Mouse (Mus musculus): ENCODE measurements around the gene Asna1. TPM values are rescaled to one million over a fixed set of nuclear protein-coding genes. Genes with fewer than 3 reads are reported as not detected.

Asna1 gene
- total and polyA plus RNA-seq, 2 experiments, result 30.3 to 60.0 TPM

GRCm38 (mm10) chr8:84985049-84985683 is 39.9 kb downstream of the Asna1 start:
- Histone ChIP-seq H3K4me1 (ENCODE audit: control insufficient read depth, insufficient read depth, low read length) (peaks cover 22% of the 10 kb centered on the region), H3K27ac (replicated peaks; ENCODE audit: insufficient read depth, low read depth, low read length) (peak overlapping the region; percentile 50), H3K9ac (ENCODE audit: low read depth, low read length) (peak overlapping the region; percentile 62), H3K36me3 (ENCODE audit: control insufficient read depth, insufficient read depth, low read length) (no peaks in the 10 kb centered on the region), H3K79me2 (ENCODE audit: control insufficient read depth, insufficient read depth, low read length) (no peaks in the 10 kb centered on the region), H3K4me3 (ENCODE audit: insufficient read depth, low read depth, low read length) (peak overlapping the region; percentile 53), H3K27me3 (ENCODE audit: control insufficient read depth, insufficient read depth, low read length) (no peaks in the 10 kb centered on the region)
- 1% methylated on average over 23 of the region's 23 CpGs for WGBS
- DNase-seq (ENCODE audit: extremely low read depth, low read depth, low spot score), result no peak
- TF ChIP-seq POLR2A (IDR thresholded peaks at IDR 0.05; ENCODE audit: extremely low read depth, insufficient read depth, low read length), result no peak
- TF ChIP-seq CTCF (IDR thresholded peaks at IDR 0.05; ENCODE audit: low read depth, low read length), result no peak

GRCm38 (mm10) chr8:84984294-84985048 is 40.6 kb downstream of the Asna1 start:
- Histone ChIP-seq H3K27ac (replicated peaks; ENCODE audit: insufficient read depth, low read depth, low read length) (peak overlapping the region; percentile 69), H3K4me1 (ENCODE audit: control insufficient read depth, insufficient read depth, low read length) (peaks cover 22% of the 10 kb centered on the region), H3K36me3 (ENCODE audit: control insufficient read depth, insufficient read depth, low read length) (no peaks in the 10 kb centered on the region), H3K79me2 (ENCODE audit: control insufficient read depth, insufficient read depth, low read length) (no peaks in the 10 kb centered on the region), H3K9ac (ENCODE audit: low read depth, low read length) (no peak overlapping the region), H3K4me3 (ENCODE audit: insufficient read depth, low read depth, low read length) (no peak overlapping the region; the same call in 1 of the 2 replicates), H3K27me3 (ENCODE audit: control insufficient read depth, insufficient read depth, low read length) (no peaks in the 10 kb centered on the region)
- 1% methylated on average over 16 of the region's 16 CpGs for WGBS
- TF ChIP-seq POLR2A (IDR thresholded peaks at IDR 0.05; ENCODE audit: extremely low read depth, insufficient read depth, low read length) (no peak), CTCF (IDR thresholded peaks at IDR 0.05; ENCODE audit: low read depth, low read length) (no peak)
- peak; percentile 47 for DNase-seq (ENCODE audit: extremely low read depth, low read depth, low spot score)

- no peak overlapping the region for H3K4me3 ChIP-seq (ENCODE audit: insufficient read depth, low read depth, low read length)
- DNase-seq (ENCODE audit: extremely low read depth, low read depth, low spot score), result no peak
- H3K36me3 ChIP-seq (ENCODE audit: control insufficient read depth, insufficient read depth, low read length), result no peaks in the 10 kb centered on the region
- H3K27ac ChIP-seq (replicated peaks; ENCODE audit: insufficient read depth, low read depth, low read length), result no peak overlapping the region
- no peaks in the 10 kb centered on the region for H3K27me3 ChIP-seq (ENCODE audit: control insufficient read depth, insufficient read depth, low read length)
- WGBS, result 63% methylated on average over 3 of the region's 3 CpGs
- TF ChIP-seq CTCF (IDR thresholded peaks at IDR 0.05; ENCODE audit: low read depth, low read length), result no peak
- no peak for TF ChIP-seq POLR2A (IDR thresholded peaks at IDR 0.05; ENCODE audit: extremely low read depth, insufficient read depth, low read length)
- no peak overlapping the region for H3K9ac ChIP-seq (ENCODE audit: low read depth, low read length)
- peaks cover 18% of the 10 kb centered on the region for H3K4me1 ChIP-seq (ENCODE audit: control insufficient read depth, insufficient read depth, low read length)
- H3K79me2 ChIP-seq (ENCODE audit: control insufficient read depth, insufficient read depth, low read length), result peaks cover 8% of the 10 kb centered on the region; the same call in 1 of the 2 replicates
Observed at GRCm38 (mm10) chr8:84982499-84983011, 42.5 kb downstream of the Asna1 start.

GRCm38 (mm10) chr8:84981644-84982498 is 43.2 kb downstream of the Asna1 start:
- H3K36me3 ChIP-seq (ENCODE audit: control insufficient read depth, insufficient read depth, low read length), result no peaks in the 10 kb centered on the region
- TF ChIP-seq POLR2A (IDR thresholded peaks at IDR 0.05; ENCODE audit: extremely low read depth, insufficient read depth, low read length), result no peak
- no peak for TF ChIP-seq CTCF (IDR thresholded peaks at IDR 0.05; ENCODE audit: low read depth, low read length)
- no peaks in the 10 kb centered on the region for H3K27me3 ChIP-seq (ENCODE audit: control insufficient read depth, insufficient read depth, low read length)
- no peak overlapping the region for H3K9ac ChIP-seq (ENCODE audit: low read depth, low read length)
- DNase-seq (ENCODE audit: extremely low read depth, low read depth, low spot score), result no peak
- no peak overlapping the region for H3K4me3 ChIP-seq (ENCODE audit: insufficient read depth, low read depth, low read length)
- H3K4me1 ChIP-seq (ENCODE audit: control insufficient read depth, insufficient read depth, low read length), result peaks cover 18% of the 10 kb centered on the region
- peaks cover 10% of the 10 kb centered on the region; the same call in 1 of the 2 replicates for H3K79me2 ChIP-seq (ENCODE audit: control insufficient read depth, insufficient read depth, low read length)
- WGBS, result 84% methylated on average over 15 of the region's 15 CpGs
- no peak overlapping the region for H3K27ac ChIP-seq (replicated peaks; ENCODE audit: insufficient read depth, low read depth, low read length)

- Histone ChIP-seq H3K36me3 (ENCODE audit: control insufficient read depth, insufficient read depth, low read length) (no peaks in the 10 kb centered on the region), H3K27ac (replicated peaks; ENCODE audit: insufficient read depth, low read depth, low read length) (peak overlapping the region; percentile 99), H3K4me3 (ENCODE audit: insufficient read depth, low read depth, low read length) (no peak overlapping the region), H3K9ac (ENCODE audit: low read depth, low read length) (peak overlapping the region; percentile 45), H3K27me3 (ENCODE audit: control insufficient read depth, insufficient read depth, low read length) (no peaks in the 10 kb centered on the region), H3K4me1 (ENCODE audit: control insufficient read depth, insufficient read depth, low read length) (peaks cover 14% of the 10 kb centered on the region), H3K79me2 (ENCODE audit: control insufficient read depth, insufficient read depth, low read length) (peaks cover 10% of the 10 kb centered on the region; the same call in 1 of the 2 replicates)
- TF ChIP-seq POLR2A (IDR thresholded peaks at IDR 0.05; ENCODE audit: extremely low read depth, insufficient read depth, low read length) (no peak), CTCF (IDR thresholded peaks at IDR 0.05; ENCODE audit: low read depth, low read length) (no peak)
- 18% methylated on average over 11 of the region's 11 CpGs for WGBS
- DNase-seq (ENCODE audit: extremely low read depth, low read depth, low spot score), result peak; percentile 55
Observed at GRCm38 (mm10) chr8:84980622-84981358, 44.3 kb downstream of the Asna1 start.

Data from liver, adult 2 months (tissue).